Mouse (Mus musculus) embryonic facial prominence, embryonic 12.5 days (tissue): Measurements from ENCODE around the gene Zfp358. TPM values are rescaled to one million over a fixed set of nuclear protein-coding genes. Genes with fewer than 3 reads are reported as not detected.

Experiments used
- ATAC-seq: fragments of 200-750 bp; cut with Nextera tagmentation; 2 replicates; pipeline ENCODE4 v1.8.0; 2017; ENCODE audit not compliant: insufficient number of reproducible peaks, insufficient read depth, low FRiP score, low TSS enrichment
- H3K27ac ChIP-seq: fragments of 300-500 bp; sonication (generic); 2 replicates; pipeline ENCODE4 v1.5.1; 2016; ENCODE audit warnings: mild to moderate bottlenecking
- H3K27me3 ChIP-seq: fragments of 300-500 bp; sonication (generic); 2 replicates; pipeline ENCODE4 v1.6.1; 2016; ENCODE audit warnings: mild to moderate bottlenecking, moderate library complexity
- H3K36me3 ChIP-seq: fragments of 300-500 bp; sonication (generic); 2 replicates; pipeline ENCODE4 v1.6.1; 2016; ENCODE audit warnings: mild to moderate bottlenecking
- H3K4me1 ChIP-seq: fragments of 300-500 bp; sonication (generic); 2 replicates; pipeline ENCODE4 v1.6.1; 2016
- H3K4me2 ChIP-seq: fragments of 300-500 bp; sonication (generic); replicated peaks from 2 replicates; pipeline ENCODE4 v1.6.1; 2016; ENCODE audit warnings: mild to moderate bottlenecking, moderate library complexity
- H3K4me3 ChIP-seq: fragments of 300-500 bp; sonication (generic); 2 replicates; pipeline ENCODE4 v1.5.1; 2016; ENCODE audit warnings: mild to moderate bottlenecking
- H3K9ac ChIP-seq: fragments of 300-500 bp; sonication (generic); 2 replicates; pipeline ENCODE4 v1.6.1; 2016; ENCODE audit warnings: mild to moderate bottlenecking, moderate library complexity
- H3K9me3 ChIP-seq: fragments of 300-500 bp; sonication (generic); 2 replicates; pipeline ENCODE4 v1.6.1; 2016; ENCODE audit warnings: mild to moderate bottlenecking, moderate library complexity
- WGBS: fragments of 180-500 bp; shearing (Covaris S2); methylation state at CpG from one replicate; pipeline ENCODE4 v1.1.7; 2016; 5-methylcytosine and 5-hydroxymethylcytosine counted together
- polyA plus RNA-seq: library from polyadenylated mRNA; unstranded; fragments of >200 nt; fragmentation: Nextera tagmentation; extraction: Ambion mirVana; gene quantifications from 2 replicates; pipeline ENCODE4 v1.2.1, GENCODE M21; 2016

The Zfp358 gene
- polyA plus RNA-seq, 1 experiment from 2014 or later, result 66.4 TPM

GRCm38 (mm10) chr8:3531936-3532335 is 39.0 kb downstream of the Zfp358 start:
- no peak overlapping the region for H3K27ac ChIP-seq
- H3K4me3 ChIP-seq, result no peak overlapping the region
- 89% methylated on average over 18 of the region's 18 CpGs for WGBS
- H3K27me3 ChIP-seq, result no peaks in the 10 kb centered on the region
- ATAC-seq, result no peak
- H3K9ac ChIP-seq, result no peak overlapping the region
- peaks cover 44% of the 10 kb centered on the region for H3K36me3 ChIP-seq
- no peaks in the 10 kb centered on the region for H3K9me3 ChIP-seq
- H3K4me1 ChIP-seq, result no peaks in the 10 kb centered on the region
- no peak overlapping the region for H3K4me2 ChIP-seq

- H3K4me1 ChIP-seq, result no peaks in the 10 kb centered on the region
- H3K27me3 ChIP-seq, result no peaks in the 10 kb centered on the region
- H3K27ac ChIP-seq, result no peak overlapping the region
- no peak overlapping the region for H3K4me3 ChIP-seq
- no peak overlapping the region for H3K4me2 ChIP-seq
- 58% methylated on average over 15 of the region's 15 CpGs for WGBS
- H3K9ac ChIP-seq, result no peak overlapping the region
- H3K9me3 ChIP-seq, result no peaks in the 10 kb centered on the region
- no peak for ATAC-seq
- peaks cover 70% of the 10 kb centered on the region for H3K36me3 ChIP-seq
These were observed 43.3 kb downstream of the Zfp358 start for GRCm38 (mm10) chr8:3536053-3536841.

- no peak overlapping the region for H3K27ac ChIP-seq
- no peak for ATAC-seq
- WGBS, result 94% methylated on average over 9 of the region's 9 CpGs
These were observed 44.0 kb downstream of the Zfp358 start for GRCm38 (mm10) chr8:3536940-3537339.

GRCm38 (mm10) chr8:3537666-3538065 is 44.7 kb downstream of the Zfp358 start:
- 95% methylated on average over 26 of the region's 26 CpGs for WGBS
- no peak for ATAC-seq
- H3K4me2 ChIP-seq, result no peak overlapping the region
- no peak overlapping the region for H3K27ac ChIP-seq
- H3K9ac ChIP-seq, result no peak overlapping the region
- H3K4me1 ChIP-seq, result no peaks in the 10 kb centered on the region
- no peaks in the 10 kb centered on the region for H3K27me3 ChIP-seq
- no peaks in the 10 kb centered on the region for H3K9me3 ChIP-seq
- peaks cover 65% of the 10 kb centered on the region for H3K36me3 ChIP-seq
- H3K4me3 ChIP-seq, result no peak overlapping the region

More at GRCm38 (mm10) chr8:3536940-3537339, 44.0 kb downstream of the Zfp358 start:
- Histone ChIP-seq H3K4me2 (no peak overlapping the region), H3K27me3 (no peaks in the 10 kb centered on the region), H3K4me3 (no peak overlapping the region), H3K36me3 (peaks cover 69% of the 10 kb centered on the region), H3K9ac (no peak overlapping the region), H3K9me3 (no peaks in the 10 kb centered on the region), H3K4me1 (no peaks in the 10 kb centered on the region)

GRCm38 (mm10) chr8:3539146-3539545 is 46.2 kb downstream of the Zfp358 start:
- ATAC-seq, result no peak
- Histone ChIP-seq H3K27ac (no peak overlapping the region), H3K27me3 (no peaks in the 10 kb centered on the region), H3K4me2 (no peak overlapping the region), H3K9me3 (no peaks in the 10 kb centered on the region), H3K36me3 (peaks cover 76% of the 10 kb centered on the region), H3K4me3 (no peak overlapping the region), H3K9ac (no peak overlapping the region), H3K4me1 (no peaks in the 10 kb centered on the region)
- 82% methylated on average over 7 of the region's 7 CpGs for WGBS

- Histone ChIP-seq H3K27me3 (no peaks in the 10 kb centered on the region), H3K36me3 (peaks cover 78% of the 10 kb centered on the region), H3K27ac (no peak overlapping the region), H3K4me2 (no peak overlapping the region), H3K4me1 (no peaks in the 10 kb centered on the region), H3K9ac (no peak overlapping the region), H3K4me3 (no peak overlapping the region), H3K9me3 (no peaks in the 10 kb centered on the region; the same call in 1 of the 2 replicates)
- WGBS, result 83% methylated on average over 4 of the region's 4 CpGs
- ATAC-seq, result no peak
These were observed 47.1 kb downstream of the Zfp358 start for GRCm38 (mm10) chr8:3540076-3540475.

- H3K36me3 ChIP-seq, result peaks cover 30% of the 10 kb centered on the region
- H3K9me3 ChIP-seq, result no peaks in the 10 kb centered on the region; the same call in 1 of the 2 replicates
- WGBS, result 87% methylated on average over 2 of the region's 2 CpGs
These were observed 53.6 kb downstream of the Zfp358 start for GRCm38 (mm10) chr8:3546511-3546910.

More at GRCm38 (mm10) chr8:3546511-3546910, 53.6 kb downstream of the Zfp358 start:
- no peak overlapping the region for H3K27ac ChIP-seq
- no peak overlapping the region for H3K4me3 ChIP-seq
- no peak for ATAC-seq
- H3K4me1 ChIP-seq, result no peaks in the 10 kb centered on the region
- no peak overlapping the region for H3K4me2 ChIP-seq
- H3K27me3 ChIP-seq, result no peaks in the 10 kb centered on the region
- no peak overlapping the region for H3K9ac ChIP-seq

Other genes starting within 250 kb of the Zfp358 start
- 38.1 and 39.6 TPM in 2 replicates for gene Insr, start 213.5 kb upstream of the Zfp358 start, polyA plus RNA-seq
- not detected in 2 replicates for gene A430078G23Rik, start 139.7 kb upstream of the Zfp358 start, polyA plus RNA-seq
- 11.4 and 13.0 TPM in 2 replicates for gene Arhgef18, start 100.1 kb upstream of the Zfp358 start, polyA plus RNA-seq
- gene Pex11g, start 25.5 kb upstream of the Zfp358 start, polyA plus RNA-seq, result 5.0 and 6.1 TPM in 2 replicates
- 0.10 TPM in 1 of 2 replicates, not detected in the other for gene Tex45, start 22.3 kb upstream of the Zfp358 start, polyA plus RNA-seq
- 62.0 and 66.2 TPM in 2 replicates for gene Mcoln1, start 7.3 kb downstream of the Zfp358 start, polyA plus RNA-seq
- 29.0 and 29.6 TPM in 2 replicates for gene Pnpla6, start 22.2 kb downstream of the Zfp358 start, polyA plus RNA-seq
- 1.8 TPM in 2 replicates for gene C330021F23Rik, start 74.9 kb downstream of the Zfp358 start, polyA plus RNA-seq
- 9.1 and 10.0 TPM in 2 replicates for gene Camsap3, start 94.2 kb downstream of the Zfp358 start, polyA plus RNA-seq
- gene Xab2, start 128.2 kb downstream of the Zfp358 start, polyA plus RNA-seq, result 65.1 and 66.7 TPM in 2 replicates
- 103 and 110 TPM in 2 replicates for gene Pet100, start 128.4 kb downstream of the Zfp358 start, polyA plus RNA-seq
- gene Pcp2, start 132.4 kb downstream of the Zfp358 start, polyA plus RNA-seq, result 1.5 and 2.0 TPM in 2 replicates
- 27.4 and 28.8 TPM in 2 replicates for gene Stxbp2, start 137.8 kb downstream of the Zfp358 start, polyA plus RNA-seq
- gene Retn, start 162.6 kb downstream of the Zfp358 start, polyA plus RNA-seq, result 0.38 TPM in 1 of 2 replicates, not detected in the other
- 0.10 and 0.20 TPM in 2 replicates for gene Mcemp1, start 172.6 kb downstream of the Zfp358 start, polyA plus RNA-seq
- gene Fcor, start 179.2 kb downstream of the Zfp358 start, polyA plus RNA-seq, result 11.5 and 16.5 TPM in 2 replicates
- 39.7 and 41.0 TPM in 2 replicates for gene Trappc5, start 183.2 kb downstream of the Zfp358 start, polyA plus RNA-seq
- 0.15 and 0.23 TPM in 2 replicates for gene Fcer2a, start 201.0 kb downstream of the Zfp358 start, polyA plus RNA-seq
- not detected in 2 replicates for gene Clec4g, start 227.5 kb downstream of the Zfp358 start, polyA plus RNA-seq